Mouse (Mus musculus) limb, embryonic 14.5 days (tissue): Measurements from ENCODE around the gene Dstyk. TPM values are rescaled to one million over a fixed set of nuclear protein-coding genes. Genes with fewer than 3 reads are reported as not detected.

ENCODE experiments used
- ATAC-seq: fragments of 200-750 bp; cut with Nextera tagmentation; 2 replicates; pipeline ENCODE4 v1.8.0; 2017; ENCODE audit warnings: low read depth, moderate number of reproducible peaks, moderate TSS enrichment; ENCODE audit not compliant: low FRiP score
- DNase-seq: peaks from one replicate; pipeline ENCODE4 v3.0.0-alpha.2; 2015; ENCODE audit warnings: low spot score
- H3K27ac ChIP-seq: fragments of 300-500 bp; sonication (generic); replicated peaks from 2 replicates; pipeline ENCODE4 v1.5.1; 2014; ENCODE audit warnings: low read depth, mild to moderate bottlenecking, low read length, moderate library complexity, mixed read lengths
- H3K27me3 ChIP-seq: fragments of 300-500 bp; sonication (generic); 2 replicates; pipeline ENCODE4 v1.6.1; 2014; ENCODE audit warnings: low read length, mixed read lengths; ENCODE audit not compliant: control insufficient read depth, insufficient read depth
- H3K36me3 ChIP-seq: fragments of 300-500 bp; sonication (generic); 2 replicates; pipeline ENCODE4 v1.6.1; 2014; ENCODE audit warnings: mild to moderate bottlenecking, low read length, moderate library complexity, mixed read lengths; ENCODE audit not compliant: control insufficient read depth, insufficient read depth
- H3K4me1 ChIP-seq: fragments of 300-500 bp; sonication (generic); 2 replicates; pipeline ENCODE4 v1.6.1; 2014; ENCODE audit warnings: antibody characterized with exemption, low read length, mixed read lengths; ENCODE audit not compliant: control insufficient read depth, insufficient read depth
- H3K4me2 ChIP-seq: fragments of 300-500 bp; sonication (generic); replicated peaks from 2 replicates; pipeline ENCODE4 v1.6.1; 2014; ENCODE audit warnings: low read depth, mild to moderate bottlenecking, low read length, moderate library complexity; ENCODE audit not compliant: severe bottlenecking
- H3K4me3 ChIP-seq: fragments of 300-500 bp; sonication (generic); replicated peaks from 2 replicates; pipeline ENCODE4 v1.5.1; 2014; ENCODE audit warnings: low read length
- H3K9ac ChIP-seq: fragments of 300-500 bp; sonication (generic); 2 replicates; pipeline ENCODE4 v1.6.1; 2014; ENCODE audit warnings: mild to moderate bottlenecking, low read depth, low read length, moderate library complexity; ENCODE audit not compliant: severe bottlenecking
- H3K9me3 ChIP-seq: fragments of 300-500 bp; sonication (generic); 2 replicates; pipeline ENCODE4 v1.6.1; 2016; ENCODE audit warnings: low read length; ENCODE audit not compliant: control insufficient read depth
- POLR2A ChIP-seq: fragments of 200-500 bp; IDR thresholded peaks from 2 replicates; pipeline ENCODE4 v1.8.0; 2012; ENCODE audit warnings: inconsistent platforms, mild to moderate bottlenecking, moderate library complexity, borderline replicate concordance; ENCODE audit not compliant: insufficient read depth, insufficient read length; ENCODE audit errors: extremely low read depth
- WGBS: fragments of 180-500 bp; shearing (Covaris S2); extraction: QIAGEN DNeasy Blood & Tissue Kit; methylation state at CpG from one replicate; pipeline ENCODE4 v1.1.7; 2014; 5-methylcytosine and 5-hydroxymethylcytosine counted together
- polyA plus RNA-seq, 2 experiments: library from polyadenylated mRNA; depleted of rRNA in 1 of 2; stranded (reverse) in 1 of 2; unstranded in 1 of 2; fragments of >200 nt; fragmentation: Nextera tagmentation in 1 of 2; extraction: Ambion mirVana in 1 of 2; gene quantifications; 2 replicates each; pipeline versions ENCODE4 v1.2.1 to v1.2.3; 2012 to 2014

Dstyk gene
- polyA plus RNA-seq, 2 experiments: 17.1 to 18.3 TPM

DNA sequence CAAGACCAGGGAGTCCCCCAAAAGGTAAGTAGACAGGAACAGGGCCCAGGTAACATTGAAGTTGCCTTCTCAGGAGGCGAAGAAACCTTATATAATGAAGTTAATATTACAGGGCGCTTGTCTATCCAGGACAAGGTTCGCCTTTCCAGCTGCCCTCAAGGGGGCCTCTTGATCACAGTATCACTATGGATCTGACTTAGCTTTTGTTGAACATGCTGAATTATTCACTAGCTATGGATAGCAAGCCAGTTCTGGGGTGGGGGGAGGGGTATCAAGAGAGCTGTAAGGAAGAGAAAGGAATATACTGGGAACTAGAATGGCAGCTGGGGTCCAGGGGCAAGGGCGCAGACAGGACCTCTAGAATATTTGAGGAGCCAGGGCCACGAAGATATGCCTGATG lies 45.0 kb upstream of the Dstyk start:
- DNase-seq: no peak
- H3K36me3 ChIP-seq: peaks cover 38% of the 10 kb centered on the region
- peaks cover 32% of the 10 kb centered on the region for H3K4me1 ChIP-seq
- H3K9ac ChIP-seq: no peak overlapping the region
- no peaks in the 10 kb centered on the region for H3K9me3 ChIP-seq
- no peak overlapping the region for H3K27ac ChIP-seq
- H3K27me3 ChIP-seq: no peaks in the 10 kb centered on the region
- H3K4me2 ChIP-seq: no peak overlapping the region
- ATAC-seq: no peak
- no peak for TF ChIP-seq POLR2A
- no peak overlapping the region for H3K4me3 ChIP-seq
- 94% methylated on average over 5 of the region's 5 CpGs for WGBS

DNA sequence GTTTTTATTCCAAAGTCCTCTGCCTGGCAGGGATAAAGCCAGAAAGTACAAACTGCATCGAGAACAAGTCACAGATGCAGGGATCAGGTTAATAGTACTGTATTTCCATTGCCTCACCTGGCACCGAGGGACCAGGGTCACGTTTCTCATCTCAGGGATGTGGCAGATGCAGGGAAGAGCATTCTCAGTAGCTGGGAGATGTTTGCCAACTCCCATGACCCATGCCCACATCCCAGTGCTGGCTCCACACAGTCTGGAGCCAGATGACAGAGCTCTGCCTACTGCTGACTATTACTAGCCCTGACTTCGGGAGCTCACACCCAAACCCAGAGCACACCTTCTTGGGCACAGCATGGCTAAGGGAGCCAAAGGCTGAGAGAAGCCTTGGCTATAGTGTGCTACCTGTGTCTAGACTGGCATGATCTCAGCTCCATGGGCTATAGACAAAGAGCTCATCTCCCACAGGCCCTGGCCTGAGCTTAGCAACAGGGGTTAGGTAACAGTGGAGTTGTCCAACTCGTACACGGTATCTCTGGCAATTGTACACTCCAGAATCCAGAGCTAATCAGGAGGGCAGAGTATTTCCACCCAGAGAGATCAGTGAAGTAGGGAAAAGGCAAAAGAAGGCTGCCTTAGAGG lies 44.3 kb upstream of the Dstyk start:
- 86% methylated on average over 6 of the region's 6 CpGs for WGBS
- no peak for TF ChIP-seq POLR2A
- no peak overlapping the region for H3K4me3 ChIP-seq
- H3K4me2 ChIP-seq: no peak overlapping the region
- H3K27ac ChIP-seq: no peak overlapping the region
- H3K36me3 ChIP-seq: peaks cover 42% of the 10 kb centered on the region
- peaks cover 33% of the 10 kb centered on the region for H3K4me1 ChIP-seq
- H3K9ac ChIP-seq: no peak overlapping the region
- H3K9me3 ChIP-seq: no peaks in the 10 kb centered on the region
- DNase-seq: no peak
- ATAC-seq: no peak
- H3K27me3 ChIP-seq: no peaks in the 10 kb centered on the region

DNA sequence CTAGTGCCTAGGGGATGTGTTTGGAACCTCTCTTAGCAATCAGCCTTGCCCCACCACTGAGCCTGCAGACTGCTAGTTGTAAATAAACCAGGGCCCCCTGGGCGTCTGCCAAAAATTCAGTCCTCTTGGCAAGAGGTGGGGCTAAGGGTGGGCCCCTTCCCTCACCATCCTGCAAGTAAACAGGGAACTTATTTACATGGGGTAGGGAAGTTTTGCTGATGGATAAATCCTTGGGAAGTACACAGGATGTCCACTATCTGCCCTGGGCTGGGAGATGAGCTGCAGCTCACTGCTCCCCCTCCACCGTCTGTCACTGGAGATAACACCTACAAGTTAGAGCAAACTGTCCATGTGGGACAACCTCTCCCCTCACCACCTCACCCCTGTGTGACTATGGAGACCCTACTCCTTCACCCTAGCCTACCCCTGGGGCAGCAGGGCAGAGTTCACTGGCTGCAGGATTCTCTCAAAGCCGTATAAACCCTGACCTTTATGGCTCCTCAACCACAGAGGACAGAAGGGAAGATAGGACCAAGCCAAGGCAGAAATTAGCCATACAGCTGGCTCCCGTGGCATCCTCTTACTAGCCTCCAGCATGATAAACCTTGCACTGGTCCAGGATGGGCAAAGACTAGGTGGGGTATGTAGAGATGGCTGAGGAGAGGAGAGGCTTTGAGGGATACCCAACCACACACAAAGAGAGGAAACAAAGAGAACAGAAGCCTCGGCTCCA lies 43.0 kb upstream of the Dstyk start:
- Histone ChIP-seq H3K4me3 (no peak overlapping the region), H3K9ac (0 out of 2 replicates have a peak overlapping the region, but pooled peaks have one; percentile 16), H3K4me2 (no peak overlapping the region), H3K27me3 (no peaks in the 10 kb centered on the region), H3K27ac (peak overlapping the region; percentile 38; the same call in 1 of the 2 replicates), H3K4me1 (peaks cover 33% of the 10 kb centered on the region), H3K36me3 (peaks cover 44% of the 10 kb centered on the region), H3K9me3 (no peaks in the 10 kb centered on the region)
- TF ChIP-seq POLR2A: no peak
- 29% methylated on average over 5 of the region's 5 CpGs for WGBS
- ATAC-seq (0 out of 2 replicates have a peak, but pooled peaks have one; percentile 38), DNase-seq (peak; percentile 57)

DNA sequence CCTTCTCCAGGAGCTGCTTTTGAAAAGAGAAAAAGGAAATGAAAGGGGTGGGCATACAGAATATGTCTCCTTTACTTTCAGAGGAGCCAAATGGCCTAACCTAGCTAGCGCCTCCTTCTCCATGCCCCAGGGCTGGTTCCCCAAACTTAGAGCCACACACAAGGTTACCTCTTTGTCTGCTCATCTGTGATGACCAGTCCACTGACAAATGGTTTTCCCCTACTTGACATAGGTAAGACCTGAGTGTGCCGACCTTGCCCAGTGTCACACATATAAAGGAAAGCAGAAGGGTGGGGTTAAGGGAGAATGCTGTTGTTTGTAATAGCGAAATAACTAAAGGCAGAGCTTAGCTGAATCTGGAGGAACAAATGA lies 42.5 kb upstream of the Dstyk start:
- no peaks in the 10 kb centered on the region for H3K9me3 ChIP-seq
- H3K4me1 ChIP-seq: peaks cover 33% of the 10 kb centered on the region
- ATAC-seq (no peak), DNase-seq (no peak)
- H3K4me3 ChIP-seq: no peak overlapping the region
- 0 out of 2 replicates have a peak overlapping the region, but pooled peaks have one; percentile 13 for H3K27ac ChIP-seq
- no peak for TF ChIP-seq POLR2A
- 0 out of 2 replicates have a peak overlapping the region, but pooled peaks have one; percentile 7 for H3K9ac ChIP-seq
- peaks cover 45% of the 10 kb centered on the region for H3K36me3 ChIP-seq
- no peak overlapping the region for H3K4me2 ChIP-seq
- 70% methylated on average over 3 of the region's 3 CpGs for WGBS
- H3K27me3 ChIP-seq: no peaks in the 10 kb centered on the region

DNA sequence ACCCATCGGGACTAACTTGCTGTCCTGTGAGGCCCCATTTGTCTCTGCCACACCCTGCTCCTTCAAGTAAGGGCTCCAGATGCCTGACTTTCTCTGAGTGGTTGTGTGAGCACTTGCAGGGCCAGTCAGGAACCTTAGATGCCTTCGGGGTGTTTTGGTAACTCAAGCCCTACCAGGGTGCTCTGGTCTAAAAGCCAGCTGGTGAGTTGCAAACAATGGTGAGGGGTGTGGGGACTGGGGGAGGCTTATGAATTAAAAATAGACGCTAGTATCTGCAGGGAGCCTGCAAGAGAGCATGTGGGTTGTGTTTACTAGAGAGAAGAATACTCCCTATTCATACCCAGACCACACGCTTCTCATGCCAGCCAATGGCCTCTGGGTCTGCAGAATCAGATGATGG lies 42.1 kb upstream of the Dstyk start:
- H3K9ac ChIP-seq: no peak overlapping the region
- H3K27ac ChIP-seq: 0 out of 2 replicates have a peak overlapping the region, but pooled peaks have one; percentile 13
- peak; percentile 58; the same call in 1 of the 2 replicates for ATAC-seq
- DNase-seq: peak; percentile 25
- H3K4me2 ChIP-seq: no peak overlapping the region
- H3K4me3 ChIP-seq: no peak overlapping the region
- no peaks in the 10 kb centered on the region for H3K9me3 ChIP-seq
- TF ChIP-seq POLR2A: no peak
- no peaks in the 10 kb centered on the region for H3K27me3 ChIP-seq
- WGBS: 30% methylated on average over 4 of the region's 4 CpGs
- peaks cover 46% of the 10 kb centered on the region for H3K36me3 ChIP-seq
- peaks cover 33% of the 10 kb centered on the region for H3K4me1 ChIP-seq
